Mouse (Mus musculus): ENCODE measurements at regions not wholly inside any gene's neighbourhood (a gene's known extent, or its start where the extent isn't known, plus 50 kb on each side); places are given as distances from the start of the nearest gene placed in this dataset.

- H3K4me3 ChIP-seq (replicated peaks), result no peak overlapping the region
- H3K27me3 ChIP-seq, result no peaks in the 10 kb centered on the region
- no peaks in the 10 kb centered on the region for H3K4me1 ChIP-seq (replicated peaks)
- H3K4me2 ChIP-seq, result no peak overlapping the region
- H3K9ac ChIP-seq, result no peak overlapping the region
- no peak for ATAC-seq (ENCODE audit: insufficient read depth)
- H3K9me3 ChIP-seq (replicated peaks), result no peaks in the 10 kb centered on the region
- no peak overlapping the region for H3K27ac ChIP-seq (replicated peaks)
- no peaks in the 10 kb centered on the region for H3K36me3 ChIP-seq (replicated peaks)
- WGBS (ENCODE audit: insufficient replicate concordance), result 38% methylated on average over 4 of the region's 4 CpGs
These were observed 161.7 kb upstream of the Phactr1 start for GRCm38 (mm10) chr13:42518686-42519085.

DNA sequence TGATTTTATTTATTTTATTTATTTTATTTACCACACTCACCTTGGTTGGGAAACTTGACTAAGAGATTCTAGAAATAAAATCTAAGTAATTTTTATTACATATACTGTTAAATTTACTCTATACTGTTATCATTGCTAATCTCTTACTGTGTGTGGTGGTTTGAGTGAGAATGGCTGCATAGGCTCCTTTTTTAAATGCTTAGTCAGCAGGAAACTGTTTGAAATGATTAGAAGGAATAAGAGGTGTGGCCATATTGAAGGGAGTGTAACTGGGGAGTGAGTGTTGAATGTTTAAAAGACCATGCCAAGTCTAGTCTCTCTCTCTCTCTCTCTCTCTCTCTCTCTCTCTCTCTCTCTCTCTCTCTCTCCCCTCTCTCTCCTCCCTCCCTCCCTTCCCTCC lies 157.9 kb upstream of the Phactr1 start:
- H3K9ac ChIP-seq, result no peak overlapping the region

GRCm38 (mm10) chr13:42526163-42526562 lies 154.3 kb upstream of the Phactr1 start:
- no peaks in the 10 kb centered on the region for H3K27me3 ChIP-seq
- H3K36me3 ChIP-seq (replicated peaks), result no peaks in the 10 kb centered on the region
- no peak overlapping the region for H3K4me2 ChIP-seq
- no peak for ATAC-seq (ENCODE audit: insufficient read depth)
- no peaks in the 10 kb centered on the region for H3K9me3 ChIP-seq (replicated peaks)
- no peak overlapping the region for H3K4me3 ChIP-seq (replicated peaks)
- 28% methylated on average over 4 of the region's 4 CpGs for WGBS (ENCODE audit: insufficient replicate concordance)
- no peak overlapping the region for H3K27ac ChIP-seq (replicated peaks)
- no peaks in the 10 kb centered on the region for H3K4me1 ChIP-seq (replicated peaks)
- H3K9ac ChIP-seq, result no peak overlapping the region

More for the DNA sequence above, 157.9 kb upstream of the Phactr1 start:
- Histone ChIP-seq H3K4me1 (replicated peaks) (no peaks in the 10 kb centered on the region), H3K27me3 (no peaks in the 10 kb centered on the region), H3K27ac (replicated peaks) (no peak overlapping the region), H3K9me3 (replicated peaks) (no peaks in the 10 kb centered on the region), H3K4me3 (replicated peaks) (no peak overlapping the region), H3K36me3 (replicated peaks) (no peaks in the 10 kb centered on the region), H3K4me2 (no peak overlapping the region)
- no peak for ATAC-seq (ENCODE audit: insufficient read depth)

DNA sequence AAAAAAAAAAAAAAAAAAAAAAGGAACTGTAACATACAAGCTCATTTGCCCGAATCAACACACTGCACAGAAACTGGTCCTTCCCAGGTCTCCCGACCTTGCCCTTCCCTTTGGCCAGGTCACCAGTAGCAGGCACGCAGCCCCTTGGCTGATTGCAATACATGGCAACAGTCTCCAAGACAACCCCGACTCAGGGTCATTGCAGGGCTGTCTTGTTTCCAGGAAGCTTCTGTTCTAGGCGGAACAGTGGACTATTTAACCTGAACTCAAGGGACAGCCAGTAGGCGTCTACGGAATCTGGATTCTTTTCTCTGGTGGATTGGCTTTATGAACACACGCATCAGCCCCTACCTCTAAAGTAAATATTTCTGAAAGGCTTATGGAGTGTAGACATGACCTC lies 153.5 kb upstream of the Phactr1 start:
- H3K36me3 ChIP-seq (replicated peaks), result no peaks in the 10 kb centered on the region
- no peak for ATAC-seq (ENCODE audit: insufficient read depth)
- WGBS (ENCODE audit: insufficient replicate concordance), result 36% methylated on average over 8 of the region's 8 CpGs
- H3K27me3 ChIP-seq, result no peaks in the 10 kb centered on the region
- H3K4me2 ChIP-seq, result no peak overlapping the region
- H3K27ac ChIP-seq (replicated peaks), result no peak overlapping the region
- no peak overlapping the region for H3K9ac ChIP-seq
- no peaks in the 10 kb centered on the region for H3K9me3 ChIP-seq (replicated peaks)
- H3K4me1 ChIP-seq (replicated peaks), result no peaks in the 10 kb centered on the region
- no peak overlapping the region for H3K4me3 ChIP-seq (replicated peaks)

- Histone ChIP-seq H3K9ac (no peak overlapping the region), H3K27me3 (no peaks in the 10 kb centered on the region), H3K4me3 (replicated peaks) (no peak overlapping the region), H3K4me2 (no peak overlapping the region), H3K27ac (replicated peaks) (no peak overlapping the region), H3K36me3 (replicated peaks) (no peaks in the 10 kb centered on the region), H3K4me1 (replicated peaks) (no peaks in the 10 kb centered on the region), H3K9me3 (replicated peaks) (no peaks in the 10 kb centered on the region)
- 52% methylated on average over 2 of the region's 2 CpGs for WGBS (ENCODE audit: insufficient replicate concordance)
- ATAC-seq (ENCODE audit: insufficient read depth), result no peak
These were observed 152.3 kb upstream of the Phactr1 start for GRCm38 (mm10) chr13:42528169-42528568.

- H3K4me2 ChIP-seq, result no peak overlapping the region
- ATAC-seq (ENCODE audit: insufficient read depth), result no peak
- no peak overlapping the region for H3K9ac ChIP-seq
- H3K4me1 ChIP-seq (replicated peaks), result no peaks in the 10 kb centered on the region
- WGBS (ENCODE audit: insufficient replicate concordance), result 34% methylated on average over 7 of the region's 7 CpGs
- no peaks in the 10 kb centered on the region for H3K9me3 ChIP-seq (replicated peaks)
- H3K27ac ChIP-seq (replicated peaks), result no peak overlapping the region
- no peak overlapping the region for H3K4me3 ChIP-seq (replicated peaks)
- no peaks in the 10 kb centered on the region for H3K36me3 ChIP-seq (replicated peaks)
- H3K27me3 ChIP-seq, result no peaks in the 10 kb centered on the region
These were observed 143.8 kb upstream of the Phactr1 start for GRCm38 (mm10) chr13:42536501-42537210.

GRCm38 (mm10) chr13:42538046-42538445 lies 142.4 kb upstream of the Phactr1 start:
- no peaks in the 10 kb centered on the region for H3K36me3 ChIP-seq (replicated peaks)
- H3K4me1 ChIP-seq (replicated peaks), result no peaks in the 10 kb centered on the region
- no peak for ATAC-seq (ENCODE audit: insufficient read depth)
- no peak overlapping the region for H3K9ac ChIP-seq
- WGBS (ENCODE audit: insufficient replicate concordance), result 50% methylated on average over 2 of the region's 2 CpGs
- H3K4me2 ChIP-seq, result no peak overlapping the region
- no peak overlapping the region for H3K27ac ChIP-seq (replicated peaks)
- H3K9me3 ChIP-seq (replicated peaks), result no peaks in the 10 kb centered on the region
- no peak overlapping the region for H3K4me3 ChIP-seq (replicated peaks)
- H3K27me3 ChIP-seq, result no peaks in the 10 kb centered on the region

- Histone ChIP-seq H3K9ac (no peak overlapping the region), H3K4me2 (no peak overlapping the region), H3K27me3 (no peaks in the 10 kb centered on the region), H3K4me3 (replicated peaks) (no peak overlapping the region), H3K4me1 (replicated peaks) (no peaks in the 10 kb centered on the region), H3K36me3 (replicated peaks) (no peaks in the 10 kb centered on the region), H3K27ac (replicated peaks) (no peak overlapping the region), H3K9me3 (replicated peaks) (no peaks in the 10 kb centered on the region)
- no peak for ATAC-seq (ENCODE audit: insufficient read depth)
- 38% methylated on average over 4 of the region's 4 CpGs for WGBS (ENCODE audit: insufficient replicate concordance)
These were observed 135.8 kb upstream of the Phactr1 start for GRCm38 (mm10) chr13:42544536-42545094.

- no peaks in the 10 kb centered on the region for H3K27me3 ChIP-seq
- H3K4me3 ChIP-seq (replicated peaks), result no peak overlapping the region
- no peak for ATAC-seq (ENCODE audit: insufficient read depth)
- WGBS (ENCODE audit: insufficient replicate concordance), result 38% methylated on average over 4 of the region's 4 CpGs
- no peak overlapping the region for H3K4me2 ChIP-seq
- no peak overlapping the region for H3K27ac ChIP-seq (replicated peaks)
- no peaks in the 10 kb centered on the region for H3K36me3 ChIP-seq (replicated peaks)
- no peaks in the 10 kb centered on the region for H3K4me1 ChIP-seq (replicated peaks)
- H3K9me3 ChIP-seq (replicated peaks), result no peaks in the 10 kb centered on the region
- H3K9ac ChIP-seq, result no peak overlapping the region
These were observed 134.0 kb upstream of the Phactr1 start for GRCm38 (mm10) chr13:42546389-42546788.

DNA sequence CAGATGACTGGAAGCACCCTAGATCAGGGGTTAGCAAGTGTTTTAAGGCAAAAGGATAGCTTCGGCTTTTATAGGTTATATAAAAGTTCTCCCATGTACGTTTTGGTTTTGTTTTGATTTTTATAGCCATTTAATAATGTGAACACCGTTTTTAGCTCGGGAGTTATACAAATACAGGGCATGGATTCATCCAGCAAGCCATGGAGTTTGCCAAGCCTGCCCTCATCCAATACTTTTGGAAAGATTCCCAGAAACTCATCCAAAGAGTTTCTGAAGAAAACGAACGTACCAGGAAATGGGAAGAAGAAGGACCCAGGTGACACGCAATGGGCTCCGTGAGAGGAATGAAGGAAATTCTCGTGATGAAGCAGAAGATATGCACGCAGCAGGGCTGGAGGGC lies 133.6 kb upstream of the Phactr1 start:
- 69% methylated on average over 10 of the region's 10 CpGs for WGBS (ENCODE audit: insufficient replicate concordance)
- H3K4me1 ChIP-seq (replicated peaks), result no peaks in the 10 kb centered on the region
- no peaks in the 10 kb centered on the region for H3K36me3 ChIP-seq (replicated peaks)
- H3K4me3 ChIP-seq (replicated peaks), result no peak overlapping the region
- H3K27me3 ChIP-seq, result no peaks in the 10 kb centered on the region
- no peak overlapping the region for H3K4me2 ChIP-seq
- H3K9me3 ChIP-seq (replicated peaks), result no peaks in the 10 kb centered on the region
- no peak for ATAC-seq (ENCODE audit: insufficient read depth)
- no peak overlapping the region for H3K27ac ChIP-seq (replicated peaks)
- H3K9ac ChIP-seq, result no peak overlapping the region

DNA sequence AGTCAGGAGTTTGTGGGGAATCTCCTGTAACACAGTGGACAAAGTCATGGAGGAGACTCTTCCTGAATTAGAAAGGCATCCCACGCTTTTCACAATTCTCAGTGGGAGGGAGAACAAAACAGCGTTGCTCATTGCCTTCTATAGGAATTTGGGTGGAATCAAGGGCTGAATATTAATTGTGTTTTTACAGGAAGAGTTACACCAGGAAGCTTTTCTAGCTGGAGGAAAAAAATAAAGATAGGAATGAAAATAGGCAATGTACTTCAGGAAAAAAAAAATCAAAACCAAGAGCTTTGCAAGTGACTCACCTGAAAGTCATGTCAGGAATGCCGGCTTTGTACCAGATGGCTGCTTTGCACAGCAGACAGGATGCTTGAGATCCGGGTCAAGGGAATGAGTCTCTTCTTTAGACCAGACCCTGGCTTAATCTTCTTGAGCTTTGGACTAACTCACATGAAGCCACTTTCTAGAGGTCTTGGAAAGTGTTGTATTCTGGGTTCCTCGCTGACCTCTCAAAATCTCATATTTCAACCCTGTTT lies 131.3 kb upstream of the Phactr1 start:
- no peaks in the 10 kb centered on the region for H3K9me3 ChIP-seq (replicated peaks)
- no peaks in the 10 kb centered on the region for H3K36me3 ChIP-seq (replicated peaks)
- WGBS (ENCODE audit: insufficient replicate concordance), result 48% methylated on average over 5 of the region's 5 CpGs
- H3K4me2 ChIP-seq, result no peak overlapping the region
- no peak overlapping the region for H3K4me3 ChIP-seq (replicated peaks)
- no peaks in the 10 kb centered on the region for H3K4me1 ChIP-seq (replicated peaks)
- no peak overlapping the region for H3K27ac ChIP-seq (replicated peaks)
- no peak for ATAC-seq (ENCODE audit: insufficient read depth)
- H3K9ac ChIP-seq, result no peak overlapping the region
- H3K27me3 ChIP-seq, result no peaks in the 10 kb centered on the region

DNA sequence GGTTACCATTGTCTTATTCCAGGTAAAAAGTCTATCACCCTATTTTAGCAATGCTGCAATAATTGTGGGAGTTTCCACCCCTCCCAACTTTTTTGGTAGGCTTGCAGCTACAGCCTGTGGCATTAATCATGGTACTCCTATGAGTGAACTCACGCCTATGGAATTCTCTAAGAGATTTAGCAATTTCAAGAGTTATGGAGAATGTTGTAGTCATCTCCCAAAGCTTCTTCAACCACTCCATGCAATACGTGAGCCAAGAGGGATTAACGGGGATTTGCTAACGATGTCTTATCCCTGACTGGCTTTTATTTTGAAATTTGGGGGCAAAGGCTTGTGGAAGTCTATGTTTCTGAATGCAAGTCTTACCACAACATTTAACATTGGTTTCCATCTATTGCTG lies 125.5 kb upstream of the Phactr1 start:
- no peak for ATAC-seq (ENCODE audit: insufficient read depth)
- H3K9me3 ChIP-seq (replicated peaks), result no peaks in the 10 kb centered on the region
- H3K36me3 ChIP-seq (replicated peaks), result no peaks in the 10 kb centered on the region
- no peaks in the 10 kb centered on the region for H3K27me3 ChIP-seq
- H3K9ac ChIP-seq, result no peak overlapping the region
- no peak overlapping the region for H3K4me2 ChIP-seq
- 68% methylated on average over 4 of the region's 4 CpGs for WGBS (ENCODE audit: insufficient replicate concordance)
- H3K4me1 ChIP-seq (replicated peaks), result no peaks in the 10 kb centered on the region
- H3K4me3 ChIP-seq (replicated peaks), result no peak overlapping the region
- no peak overlapping the region for H3K27ac ChIP-seq (replicated peaks)

All from liver, embryonic 15.5 days (tissue).